Mouse (Mus musculus): ENCODE data around the gene Aqp3. TPM values are rescaled to one million over a fixed set of nuclear protein-coding genes. Genes with fewer than 3 reads are reported as not detected.
A peak's percentile ranks its signal among the peaks of the same experiment; 100 is the strongest.

The Aqp3 gene
- total and polyA plus RNA-seq, 3 experiments = 0.12 to 0.42 TPM; not detected in 1

DNA sequence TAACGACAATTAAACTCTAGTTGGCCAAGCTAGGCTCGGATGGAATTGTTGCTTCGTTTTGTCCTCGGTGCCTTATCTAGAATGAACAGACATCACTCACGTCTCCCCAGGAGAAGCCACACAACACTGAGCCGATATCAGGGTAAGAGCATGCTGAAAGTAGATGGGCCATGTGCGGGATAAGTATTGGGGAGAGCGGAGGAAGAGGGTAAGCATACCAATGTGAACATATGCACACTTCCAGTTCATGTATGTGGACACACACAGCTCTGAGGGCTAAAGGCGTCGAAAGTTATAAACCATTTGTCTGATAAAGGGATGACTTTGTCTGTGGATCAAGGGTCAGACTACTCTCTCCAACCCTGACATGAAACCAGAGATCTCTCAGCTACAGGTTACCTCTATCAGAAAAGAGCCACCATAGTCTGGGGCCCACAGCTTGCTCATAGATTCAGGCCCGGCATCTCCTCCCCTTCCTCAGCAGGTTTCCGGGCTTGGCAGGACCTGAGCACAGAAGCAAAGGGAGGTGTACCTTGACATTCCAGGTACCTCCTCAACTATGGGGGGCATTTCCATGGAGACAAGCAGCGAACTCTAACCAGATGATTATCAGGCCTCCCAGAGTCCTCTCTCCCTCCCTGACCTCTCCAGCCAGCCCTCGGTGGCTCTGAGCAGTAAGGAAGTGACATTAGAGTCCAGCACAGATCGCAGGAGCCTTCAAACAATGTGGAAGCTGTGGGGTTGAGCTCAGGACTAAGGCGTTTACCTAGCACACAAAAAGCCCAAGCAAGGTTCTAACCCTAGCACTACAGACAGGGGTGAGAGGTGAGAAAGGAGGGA lies 10.3 kb downstream of the Aqp3 start:
- Histone ChIP-seq H3K9ac (ENCODE audit: control insufficient read depth, low read depth, low read length, poor library complexity, severe bottlenecking) (peak overlapping the region; percentile 44), H3K36me3 (ENCODE audit: control insufficient read depth in 1 of 2, insufficient read depth in 2 of 2, low read length in 2 of 2) (peaks cover 0 to 37% of the 10 kb centered on the region in 2 experiments; a peak in 2 of 4 replicates), H3K79me2 (ENCODE audit: control insufficient read depth, insufficient read depth, low read length, poor library complexity) (no peaks in the 10 kb centered on the region), H3K4me1 (ENCODE audit: control insufficient read depth in 1 of 2, insufficient read depth in 2 of 2, low read length in 2 of 2) (peaks cover 28 to 45% of the 10 kb centered on the region in 2 experiments), H3K27me3 (ENCODE audit: control insufficient read depth in 1 of 2, insufficient read depth in 2 of 2, low read length in 2 of 2) (no peaks in the 10 kb centered on the region), H3K27ac (ENCODE audit: control insufficient read depth, low read depth, low read length) (peak overlapping the region; percentile 95), H3K9me3 (replicated peaks; ENCODE audit: insufficient read depth, low read length) (no peaks in the 10 kb centered on the region), H3K4me3 (ENCODE audit: control insufficient read depth in 1 of 2, insufficient read depth in 1 of 2, low read depth in 2 of 2, low read length in 2 of 2) (peak overlapping the region in 1 of 2 experiments; percentile 8; a peak in 3 of 4 replicates)
- TF ChIP-seq MYC (IDR thresholded peaks at IDR 0.05; ENCODE audit: low read depth, low read length) = peak; percentile 97; the same call in 1 of the 2 replicates
- TF ChIP-seq HCFC1 (IDR thresholded peaks at IDR 0.05; ENCODE audit: low read depth, low read length) = peak; percentile 54; the same call in 1 of the 2 replicates
- peak in 1 of 2 experiments; percentile 57; a peak in 2 of 4 replicates for TF ChIP-seq POLR2A (IDR thresholded peaks at IDR 0.05; ENCODE audit: control insufficient read depth in 1 of 2, insufficient read depth in 1 of 2, low read depth in 1 of 2, low read length in 2 of 2, poor library complexity in 1 of 2)
- TF ChIP-seq USF1 (IDR thresholded peaks at IDR 0.05; ENCODE audit: low read depth, low read length) = no peak
- TF ChIP-seq ZC3H11A (IDR thresholded peaks at IDR 0.05; ENCODE audit: low read depth, low read length) = no peak
- peak; percentile 97 for TF ChIP-seq GATA1 (IDR thresholded peaks at IDR 0.05; ENCODE audit: low read depth, low read length)
- TF ChIP-seq TCF12 (IDR thresholded peaks at IDR 0.05; ENCODE audit: low read depth, low read length) = peak; percentile 99
- TF ChIP-seq SIN3A (IDR thresholded peaks at IDR 0.05; ENCODE audit: low read length) = peak; percentile 91
- TF ChIP-seq MXI1 (IDR thresholded peaks at IDR 0.05; ENCODE audit: low read depth, low read length) = peak; percentile 92
- TF ChIP-seq MEF2A (IDR thresholded peaks at IDR 0.05; ENCODE audit: extremely low read depth, insufficient replicate concordance, low read depth, low read length, poor library complexity, severe bottlenecking) = 0 out of 2 replicates have a peak, but pooled peaks have one; percentile 33
- TF ChIP-seq RCOR1 (IDR thresholded peaks at IDR 0.05; ENCODE audit: low read depth, low read length) = peak; percentile 76; the same call in 1 of the 2 replicates
- TF ChIP-seq NELFE (IDR thresholded peaks at IDR 0.05; ENCODE audit: low read depth, low read length) = peak; percentile 31; the same call in 1 of the 2 replicates
- TF ChIP-seq ZKSCAN1 (IDR thresholded peaks at IDR 0.05; ENCODE audit: low read depth, low read length) = no peak
- peak; percentile 95 to 96 for TF ChIP-seq EP300 (IDR thresholded peaks at IDR 0.05; ENCODE audit: low read depth in 1 of 2, low read length in 2 of 2)
- TF ChIP-seq ELF1 (IDR thresholded peaks at IDR 0.05; ENCODE audit: low read depth, low read length) = peak; percentile 33; the same call in 1 of the 2 replicates
- peak; percentile 97 for TF ChIP-seq MAX (IDR thresholded peaks at IDR 0.05; ENCODE audit: low read length)
- TF ChIP-seq UBTF (IDR thresholded peaks at IDR 0.05; ENCODE audit: borderline replicate concordance, insufficient read depth, low read depth, low read length) = 0 out of 2 replicates have a peak, but pooled peaks have one; percentile 26
- no peak for TF ChIP-seq CHD1 (IDR thresholded peaks at IDR 0.05; ENCODE audit: low read depth, low read length)
- TF ChIP-seq TAL1 (IDR thresholded peaks at IDR 0.05; ENCODE audit: low read length) = peak; percentile 99
- no peak for TF ChIP-seq CTCF (IDR thresholded peaks at IDR 0.05 in 2 of 3, conservative IDR thresholded peaks at IDR 0.05 in 1 of 3; ENCODE audit: control insufficient read depth in 1 of 3, insufficient read depth in 1 of 3, low read depth in 2 of 3, low read length in 3 of 3, poor library complexity in 1 of 3, severe bottlenecking in 1 of 3)
- no peak for TF ChIP-seq KAT2A (conservative IDR thresholded peaks at IDR 0.05; ENCODE audit: low read depth, low read length)
- peak; percentile 85 for TF ChIP-seq BHLHE40 (IDR thresholded peaks at IDR 0.05; ENCODE audit: borderline replicate concordance, low read depth, low read length)
- no peak for TF ChIP-seq MYB (IDR thresholded peaks at IDR 0.05; ENCODE audit: low read depth, low read length)
- peak; percentile 63; the same call in 1 of the 2 replicates for TF ChIP-seq TBP (IDR thresholded peaks at IDR 0.05; ENCODE audit: low read depth, low read length)
- TF ChIP-seq ETS1 (IDR thresholded peaks at IDR 0.05; ENCODE audit: low read depth, low read length) = peak; percentile 82
- peak; percentile 94 for DNase-seq (ENCODE audit: low read depth, low spot score)

All from MEL (cell line).